Mouse (Mus musculus): Measurements from ENCODE around the gene Olfr827. TPM values are rescaled to one million over a fixed set of nuclear protein-coding genes. Genes with fewer than 3 reads are reported as not detected.

The Olfr827 gene
- not detected for total RNA-seq (2023)

GRCm38 (mm10) chr10:130214303-130214702, at the start of gene Olfr827:
Olfr827 (minus strand) TSS chr10:130214403.

DNA sequence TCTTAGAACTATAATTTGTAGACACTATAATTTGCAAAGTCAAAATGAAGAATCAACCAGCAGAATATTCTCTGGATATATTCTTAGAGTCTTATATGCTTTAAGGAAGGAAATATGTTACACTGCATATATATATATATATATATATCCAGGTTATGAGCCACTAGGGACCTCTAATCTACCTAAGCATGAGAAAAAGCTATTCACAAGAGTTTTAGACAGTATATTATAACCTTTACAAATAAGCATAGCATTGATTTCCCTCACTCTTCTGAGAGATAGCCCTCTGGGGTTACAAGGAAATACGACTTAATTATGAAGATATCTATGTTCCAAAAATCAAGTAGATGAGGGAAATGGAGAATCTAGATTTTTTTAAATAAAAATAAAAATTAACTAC, 30.1 kb downstream of the Olfr827 start, which contains the start of gene Olfr826:
Gene Olfr826, minus strand, starts transcription at position 101 of the 400 bp plus-strand sequence.

DNA sequence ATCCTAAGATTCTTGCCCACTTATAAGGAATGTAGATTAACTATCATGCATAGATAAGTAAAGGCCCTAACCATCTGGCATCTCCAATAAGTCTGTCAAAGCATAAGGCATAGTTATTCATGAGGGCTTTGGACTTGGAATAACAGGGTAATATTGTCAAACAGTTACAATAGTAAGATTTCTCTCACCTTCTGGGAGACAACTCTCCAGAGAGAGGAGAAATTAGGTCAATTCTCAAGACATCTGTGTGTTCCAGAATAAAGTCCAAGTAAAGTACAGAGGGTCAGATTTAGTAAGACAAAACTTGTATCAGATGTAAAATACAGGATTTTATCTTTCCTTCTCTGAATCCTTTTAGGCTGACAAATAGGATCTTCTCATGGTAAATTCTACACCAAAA, 47.5 kb downstream of the Olfr827 start, which contains the start of gene Olfr825:
Gene Olfr825, minus strand, starts transcription at position 101 of the 400 bp plus-strand sequence.

Other genes starting within 250 kb of the Olfr827 start
- gene Olfr819, start 247.1 kb downstream of the Olfr827 start, total RNA-seq (2023) = not detected
- not detected for gene Olfr247, start 238.3 kb downstream of the Olfr827 start, total RNA-seq (2023)
- not detected for gene Gm10310, start 229.3 kb downstream of the Olfr827 start, total RNA-seq (2023)
- not detected for gene Olfr820, start 201.8 kb downstream of the Olfr827 start, total RNA-seq (2023)
- gene Olfr821, start 184.1 kb downstream of the Olfr827 start, total RNA-seq (2023) = not detected
- not detected for gene Olfr822, start 143.2 kb downstream of the Olfr827 start, total RNA-seq (2023)
- gene Olfr823, start 99.0 kb downstream of the Olfr827 start, total RNA-seq (2023) = not detected
- gene Olfr824, start 84.4 kb downstream of the Olfr827 start, total RNA-seq (2023) = not detected
- gene Olfr825, start 47.6 kb downstream of the Olfr827 start, total RNA-seq (2023) = not detected
- gene Olfr826, start 30.2 kb downstream of the Olfr827 start, total RNA-seq (2023) = not detected
- gene Neurod4, start 65.8 kb upstream of the Olfr827 start, total RNA-seq (2023) = not detected
- 1 to 10 TPM; 1.0 to 1.7 TPM for gene Tespa1, start 108.5 kb upstream of the Olfr827 start, total RNA-seq (2023)
- gene Vmn2r84, start 179.9 kb upstream of the Olfr827 start, total RNA-seq (2023) = not detected
- not detected for gene Vmn2r85, start 215.3 kb upstream of the Olfr827 start, total RNA-seq (2023)
- gene Vmn2r86, start 241.6 kb upstream of the Olfr827 start, total RNA-seq (2023) = not detected

All from monocyte, adult 59 days (primary cell).